Mouse (Mus musculus): ENCODE data around the gene Col1a1.
A peak's percentile ranks its signal among the peaks of the same experiment; 100 is the strongest.
"Not testable (repeated sequence)": the region's sequence is repeated elsewhere in the genome, so short reads cannot be mapped to it uniquely, and the experiment has no call there.

Col1a1 gene

DNA sequence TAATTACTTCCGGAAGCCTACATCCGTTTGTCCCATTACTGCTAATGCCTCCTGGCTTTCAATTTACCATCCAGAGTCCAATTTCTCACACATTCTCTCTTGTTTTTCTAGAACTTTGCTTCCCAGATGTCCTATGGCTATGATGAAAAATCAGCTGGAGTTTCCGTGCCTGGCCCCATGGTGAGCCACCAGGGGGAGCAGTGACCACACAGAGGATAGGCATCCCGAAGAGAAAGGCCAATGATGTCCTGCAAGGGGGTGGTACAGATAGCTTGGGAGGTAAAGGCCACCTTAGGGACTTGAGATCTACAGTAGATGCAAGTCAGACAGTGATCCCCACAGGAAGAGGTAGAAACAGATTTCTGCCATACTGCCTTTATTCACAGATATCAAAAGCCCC is 3.3 kb downstream of the Col1a1 start:
- DNase-seq: peak; percentile 56

DNA sequence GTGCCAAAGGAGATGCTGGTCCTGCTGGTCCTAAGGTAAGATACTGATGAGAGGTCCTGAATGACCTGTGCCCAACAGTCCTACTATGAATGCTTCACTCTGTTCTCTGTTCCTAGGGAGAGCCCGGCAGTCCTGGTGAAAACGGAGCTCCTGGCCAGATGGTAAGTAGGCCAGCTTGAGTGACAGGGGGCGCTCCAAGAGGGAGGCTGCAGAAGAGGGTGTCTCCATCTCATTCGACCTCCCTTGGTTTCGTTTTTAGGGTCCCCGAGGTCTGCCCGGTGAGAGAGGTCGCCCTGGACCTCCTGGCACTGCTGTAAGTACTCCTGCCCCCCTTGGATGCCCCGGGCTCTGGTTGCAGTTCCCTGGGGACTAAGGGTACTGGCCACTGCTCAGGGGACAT is 5.1 kb downstream of the Col1a1 start:
- no peak for DNase-seq

DNA sequence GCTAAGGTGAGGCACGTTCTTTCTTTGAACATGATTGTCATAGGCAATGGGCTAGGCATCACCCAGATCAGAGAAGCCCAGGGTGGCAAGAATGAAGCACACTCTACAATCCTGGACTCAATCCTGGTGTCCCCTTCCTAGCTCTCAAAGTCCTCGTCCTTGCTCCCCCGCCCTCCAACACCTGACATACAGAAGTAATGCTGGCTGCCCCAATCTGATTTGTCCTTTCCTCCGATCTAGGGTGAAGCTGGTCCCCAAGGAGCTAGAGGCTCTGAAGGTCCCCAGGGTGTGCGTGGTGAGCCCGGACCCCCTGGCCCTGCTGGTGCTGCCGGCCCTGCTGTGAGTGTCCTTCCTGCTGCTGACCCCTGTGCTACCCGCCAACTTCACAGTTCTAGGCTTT is 5.8 kb downstream of the Col1a1 start:
- DNase-seq: no peak

DNA sequence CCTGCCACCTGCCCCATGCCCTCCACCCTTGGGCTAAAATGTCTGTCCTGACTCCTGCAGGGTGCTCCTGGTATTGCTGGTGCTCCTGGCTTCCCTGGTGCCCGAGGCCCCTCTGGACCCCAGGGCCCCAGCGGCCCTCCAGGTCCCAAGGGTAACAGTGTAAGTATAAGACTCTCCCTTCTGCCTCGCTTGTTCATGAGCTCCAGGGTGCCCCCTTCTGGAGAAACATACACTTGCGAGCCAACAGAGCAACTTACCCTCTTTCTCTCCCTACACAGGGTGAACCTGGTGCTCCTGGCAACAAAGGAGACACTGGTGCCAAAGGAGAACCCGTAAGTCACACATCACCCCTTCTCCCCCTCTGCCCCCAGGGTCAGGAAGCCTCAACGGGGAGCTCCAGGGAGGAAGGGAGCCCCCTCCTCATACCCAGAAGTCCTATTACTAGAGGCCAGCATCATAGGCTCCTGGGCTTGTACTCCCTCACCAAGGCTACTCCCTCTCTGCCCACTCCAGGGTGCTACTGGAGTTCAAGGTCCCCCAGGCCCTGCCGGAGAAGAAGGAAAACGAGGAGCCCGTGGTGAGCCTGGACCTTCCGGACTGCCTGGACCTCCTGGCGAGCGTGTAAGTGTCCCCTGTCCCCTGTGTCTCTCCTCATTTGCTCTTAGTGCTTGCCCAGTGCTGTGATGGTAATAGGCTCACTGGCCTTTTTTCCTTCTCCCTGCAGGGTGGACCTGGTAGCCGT is 6.4 kb downstream of the Col1a1 start:
- no peak for DNase-seq

DNA sequence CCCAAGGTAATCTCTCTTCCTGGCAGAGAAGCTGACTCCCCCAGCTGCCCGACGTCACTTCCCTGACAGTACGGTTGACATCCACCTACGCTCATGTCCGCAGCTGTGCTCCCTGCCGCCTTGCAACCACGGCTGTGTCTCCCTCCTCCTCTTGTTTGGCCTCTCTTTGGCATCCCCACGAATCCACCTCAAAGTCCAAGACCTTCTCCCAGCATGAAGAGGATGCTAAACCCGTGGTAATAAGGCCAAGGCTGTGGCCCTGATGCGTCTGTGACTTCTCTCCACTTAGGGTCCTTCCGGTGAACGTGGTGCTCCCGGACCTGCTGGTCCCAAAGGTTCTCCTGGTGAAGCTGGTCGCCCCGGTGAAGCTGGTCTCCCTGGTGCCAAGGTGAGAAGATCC is 7.0 kb downstream of the Col1a1 start:
- no peak for DNase-seq

DNA sequence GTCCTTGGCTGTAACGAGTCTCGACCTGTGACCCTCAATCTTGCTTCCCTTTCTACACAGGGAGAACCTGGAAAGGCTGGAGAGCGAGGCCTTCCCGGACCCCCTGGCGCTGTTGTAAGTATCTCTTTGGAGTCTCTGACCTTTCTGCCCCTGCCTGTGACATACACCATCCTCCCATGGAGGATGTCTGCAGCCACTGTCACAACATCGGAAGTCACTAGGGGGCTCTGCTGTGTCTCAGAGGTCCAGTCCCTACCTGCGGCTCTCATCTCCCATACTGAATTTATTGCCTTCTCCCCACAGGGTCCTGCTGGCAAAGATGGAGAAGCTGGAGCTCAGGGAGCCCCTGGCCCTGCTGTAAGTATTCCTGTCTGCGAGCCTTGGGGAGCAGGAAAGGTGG is 8.3 kb downstream of the Col1a1 start:
- no peak for DNase-seq

DNA sequence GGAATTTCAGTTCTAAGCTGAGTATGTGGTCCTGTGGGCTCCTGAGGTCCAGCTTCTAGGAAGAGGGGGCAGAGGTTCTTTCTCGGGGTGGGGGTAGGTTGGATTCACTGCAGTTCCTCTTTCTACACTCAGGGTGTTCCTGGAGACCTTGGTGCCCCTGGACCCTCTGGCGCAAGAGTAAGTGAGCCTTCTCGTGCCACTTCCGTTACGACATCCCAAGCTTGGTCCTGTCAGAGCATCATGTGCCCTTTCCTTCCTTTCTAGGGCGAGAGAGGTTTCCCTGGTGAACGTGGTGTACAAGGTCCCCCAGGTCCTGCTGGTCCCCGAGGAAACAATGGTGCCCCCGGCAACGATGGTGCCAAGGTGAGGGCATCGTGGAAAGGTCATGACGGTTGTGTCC is 9.2 kb downstream of the Col1a1 start:
- no peak for DNase-seq

DNA sequence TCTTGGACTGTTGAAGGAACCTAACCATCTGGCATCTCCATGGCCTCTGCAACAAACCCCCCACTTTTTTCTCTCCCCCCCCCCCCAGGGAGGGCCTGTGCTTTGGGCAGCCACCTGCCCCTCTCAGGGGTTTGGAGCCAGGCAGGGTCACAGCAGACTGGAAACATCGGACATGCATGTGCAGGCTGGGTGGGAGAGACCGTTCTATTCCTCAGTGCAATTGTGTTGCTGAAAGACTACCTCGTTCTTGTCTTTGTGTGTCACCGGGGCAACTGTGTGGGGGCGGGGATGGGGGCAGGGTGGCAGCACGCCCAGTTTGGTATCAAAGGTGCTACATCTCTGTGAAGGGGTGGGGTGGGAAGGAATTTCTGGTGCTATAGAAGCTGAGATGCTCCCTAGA is 16.1 kb downstream of the Col1a1 start:
- no peak for DNase-seq

DNA sequence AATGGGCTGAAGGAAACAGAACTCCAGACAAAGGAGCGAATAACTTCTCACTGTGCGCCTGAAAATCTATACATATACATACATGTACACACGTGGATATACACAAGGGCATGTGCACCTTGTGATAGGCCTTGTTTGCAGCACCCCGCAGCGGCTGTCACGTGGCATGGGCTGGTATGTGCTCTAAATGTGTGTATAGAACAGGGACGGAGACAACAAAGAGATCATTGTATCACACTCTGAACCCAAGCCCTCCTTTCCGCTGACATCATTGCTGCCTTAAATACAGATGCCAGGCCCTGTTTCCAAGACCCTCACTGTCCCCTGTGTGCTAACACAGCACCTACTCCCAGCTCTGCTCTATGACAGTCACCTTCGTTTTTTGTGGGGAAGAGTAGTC is 19.1 kb downstream of the Col1a1 start:
- DNase-seq: no peak

DNA sequence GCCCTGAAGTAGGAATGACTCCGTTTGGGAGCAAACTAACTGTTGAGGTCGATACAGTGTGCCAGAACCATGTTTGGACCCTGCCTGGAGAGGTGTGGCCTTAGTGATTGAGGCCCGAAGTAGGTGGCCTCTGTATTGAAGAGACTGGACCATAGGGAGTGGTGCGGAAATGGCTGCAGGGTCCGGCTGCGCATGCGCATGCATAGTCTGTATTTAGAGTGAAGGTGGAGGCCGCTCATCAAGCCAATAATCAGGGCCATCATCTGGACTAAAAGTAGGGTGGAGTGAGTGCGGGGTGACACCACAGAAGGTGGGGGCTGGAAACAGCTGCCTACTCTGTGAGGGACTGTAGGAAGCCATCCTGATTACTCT is 21.7 kb downstream of the Col1a1 start:
- no peak for DNase-seq

DNA sequence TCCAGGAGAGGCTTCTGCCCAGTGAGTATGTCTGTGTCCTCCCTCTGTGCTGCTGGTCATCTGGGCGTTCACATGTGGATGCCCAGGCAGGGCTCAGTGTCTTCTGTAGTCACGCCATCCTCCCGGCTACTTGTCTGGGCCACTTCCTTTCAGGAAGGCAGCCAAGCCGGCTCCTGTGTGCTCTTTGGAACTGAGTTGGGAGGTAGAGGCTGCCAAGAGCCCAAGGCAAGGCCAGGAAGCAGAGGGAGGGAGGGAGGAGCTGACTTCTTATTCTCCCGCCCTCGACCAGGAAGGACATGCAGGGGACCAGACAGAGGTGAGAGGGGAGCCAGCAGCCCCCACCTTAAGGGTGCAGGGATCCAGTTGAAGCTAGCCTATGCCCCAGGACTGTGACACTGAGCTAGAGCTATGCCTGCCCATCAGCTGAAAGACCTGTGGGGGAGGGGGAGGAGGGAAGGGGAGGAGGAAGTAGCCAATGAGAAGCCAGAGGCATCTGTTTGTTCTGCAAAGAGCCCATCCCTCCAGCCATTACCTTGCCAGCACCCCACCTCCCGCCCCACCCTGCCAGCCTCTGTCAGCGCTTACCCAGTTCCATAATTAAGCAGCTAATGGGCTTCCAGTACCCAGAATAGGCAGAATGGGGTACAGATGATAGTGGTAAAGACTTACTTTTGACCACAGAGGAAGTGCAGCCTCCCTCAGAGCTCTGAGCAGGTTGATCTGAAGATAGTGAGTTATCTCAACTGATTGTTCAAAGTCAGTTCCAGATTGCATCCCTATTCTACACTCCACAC is 22.2 kb downstream of the Col1a1 start:
- peak; percentile 57 for DNase-seq

DNA sequence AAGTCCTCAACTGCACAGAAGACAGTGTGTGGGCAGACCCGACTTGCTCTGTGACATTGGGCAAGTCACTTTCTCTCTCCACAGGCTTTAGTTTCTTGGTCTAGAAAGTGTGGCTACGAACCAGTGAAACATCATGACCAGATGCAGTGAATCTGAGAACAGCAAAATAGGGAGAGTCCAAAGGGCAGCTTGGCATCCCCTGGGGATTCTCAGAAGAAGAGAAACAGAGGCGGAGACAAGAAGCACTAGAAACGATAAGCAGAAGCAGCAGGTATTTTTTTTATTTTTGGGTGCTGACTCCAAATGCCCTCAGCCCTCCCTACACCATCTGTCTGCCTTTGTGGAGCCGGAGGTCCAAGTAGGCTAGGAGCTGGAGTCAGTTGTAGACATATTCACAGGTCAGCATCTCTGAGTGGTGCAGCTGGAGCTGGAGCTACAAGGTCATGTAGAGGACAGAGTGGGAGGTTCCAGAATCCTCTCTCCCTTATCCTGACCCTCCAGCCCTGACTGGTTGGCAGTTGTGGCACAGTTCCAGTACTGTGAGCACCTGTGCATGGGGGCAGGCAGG is 26.6 kb downstream of the Col1a1 start:
- DNase-seq: no peak

DNA sequence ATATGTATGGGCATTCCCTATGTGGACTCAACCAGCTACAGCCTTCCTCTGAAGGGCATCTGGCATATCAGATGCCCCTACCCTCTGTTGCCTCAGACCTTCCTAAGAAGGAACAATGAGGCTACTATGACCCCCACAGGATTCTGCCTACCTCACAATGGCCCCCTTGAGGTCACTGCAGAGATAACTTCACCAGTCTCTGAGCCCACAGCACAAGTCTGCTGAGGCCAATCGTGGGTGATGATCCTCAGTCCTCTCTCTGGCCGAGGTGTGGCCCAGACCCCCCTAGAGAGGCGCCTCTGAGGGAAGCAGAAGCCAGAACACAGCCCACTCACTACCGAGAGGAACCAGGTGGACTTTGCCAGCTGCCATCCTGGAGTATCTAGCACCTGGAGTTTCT is 31.4 kb downstream of the Col1a1 start, which contains the start of gene Hils1:
TSS of gene Hils1 (plus strand) at position 175 of the 400 bp plus-strand sequence.
- DNase-seq: no peak

DNA sequence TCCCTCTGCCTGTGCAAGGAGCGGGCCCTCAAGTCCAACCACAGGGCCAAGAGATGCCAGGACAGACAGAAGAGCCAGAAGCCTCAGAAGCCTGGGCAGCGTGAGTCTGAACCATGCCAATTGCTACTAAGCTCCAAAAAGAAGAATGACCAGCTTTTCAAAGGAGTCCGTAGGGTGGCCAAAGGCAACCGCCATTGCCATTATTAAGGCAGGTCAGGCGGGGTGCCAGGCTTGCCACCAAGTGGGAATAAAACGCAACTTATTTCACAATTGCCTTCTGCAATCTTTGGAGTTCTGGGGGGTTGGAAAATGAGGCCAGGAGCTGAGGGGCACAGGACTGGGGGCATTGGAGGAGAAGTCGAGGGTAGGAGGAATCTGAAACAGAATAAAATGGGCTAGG is 32.2 kb downstream of the Col1a1 start:
- DNase-seq: no peak

DNA sequence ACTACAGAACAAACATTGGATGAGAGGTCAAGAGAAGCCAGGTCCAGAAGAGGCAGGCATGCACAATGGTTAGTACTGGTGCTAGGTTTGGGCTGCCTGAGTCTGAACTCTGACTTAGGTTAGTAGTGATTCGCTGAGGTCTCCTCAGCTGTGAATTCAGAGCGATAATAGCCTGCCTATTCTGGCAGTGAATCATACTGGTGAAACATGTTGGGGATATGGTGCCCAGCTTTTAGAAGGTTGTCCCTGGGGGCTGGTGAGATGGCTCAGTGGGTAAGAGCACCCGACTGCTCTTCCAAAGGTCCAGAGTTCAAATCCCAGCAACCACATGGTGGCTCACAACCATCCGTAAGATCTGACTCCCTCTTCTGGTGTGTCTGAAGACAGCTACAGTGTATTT is 33.7 kb downstream of the Col1a1 start:
- DNase-seq: not testable (repeated sequence)

DNA sequence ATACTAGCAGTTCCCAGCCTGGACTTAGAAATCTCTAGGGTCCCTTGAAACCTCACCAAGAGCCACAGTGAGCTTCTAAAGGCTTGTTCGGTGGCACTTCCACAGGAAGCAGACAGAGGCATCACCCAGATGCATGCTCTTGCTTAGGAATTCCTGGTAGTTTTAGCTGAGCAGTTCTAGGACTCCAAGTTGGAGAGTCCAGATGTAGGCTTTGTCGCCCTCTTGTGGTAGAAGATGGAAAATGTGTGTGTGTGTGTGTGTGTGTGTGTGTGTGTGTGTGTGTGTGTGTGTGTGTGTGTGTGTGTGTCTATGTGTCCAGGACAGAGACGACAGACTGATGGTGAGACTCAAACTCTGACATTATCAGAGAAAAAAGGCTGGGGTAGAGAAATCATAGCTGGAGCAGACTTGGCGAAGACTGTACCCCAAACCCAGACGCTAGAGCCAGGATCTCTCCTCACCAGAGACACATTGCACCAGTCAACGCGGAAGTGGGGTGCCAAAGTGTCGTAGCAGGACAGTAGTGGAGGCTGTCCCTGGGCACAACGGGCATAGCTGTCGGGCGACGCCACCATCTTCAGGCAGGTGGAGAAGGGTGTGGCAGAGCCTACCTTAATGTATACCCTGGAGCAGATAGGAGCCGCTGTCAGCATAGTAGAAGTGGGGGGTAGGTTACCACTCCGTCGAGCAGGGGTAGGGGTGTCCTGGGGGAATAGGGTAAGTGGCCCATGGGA is 34.4 kb downstream of the Col1a1 start:
- DNase-seq: peak; percentile 65

DNA sequence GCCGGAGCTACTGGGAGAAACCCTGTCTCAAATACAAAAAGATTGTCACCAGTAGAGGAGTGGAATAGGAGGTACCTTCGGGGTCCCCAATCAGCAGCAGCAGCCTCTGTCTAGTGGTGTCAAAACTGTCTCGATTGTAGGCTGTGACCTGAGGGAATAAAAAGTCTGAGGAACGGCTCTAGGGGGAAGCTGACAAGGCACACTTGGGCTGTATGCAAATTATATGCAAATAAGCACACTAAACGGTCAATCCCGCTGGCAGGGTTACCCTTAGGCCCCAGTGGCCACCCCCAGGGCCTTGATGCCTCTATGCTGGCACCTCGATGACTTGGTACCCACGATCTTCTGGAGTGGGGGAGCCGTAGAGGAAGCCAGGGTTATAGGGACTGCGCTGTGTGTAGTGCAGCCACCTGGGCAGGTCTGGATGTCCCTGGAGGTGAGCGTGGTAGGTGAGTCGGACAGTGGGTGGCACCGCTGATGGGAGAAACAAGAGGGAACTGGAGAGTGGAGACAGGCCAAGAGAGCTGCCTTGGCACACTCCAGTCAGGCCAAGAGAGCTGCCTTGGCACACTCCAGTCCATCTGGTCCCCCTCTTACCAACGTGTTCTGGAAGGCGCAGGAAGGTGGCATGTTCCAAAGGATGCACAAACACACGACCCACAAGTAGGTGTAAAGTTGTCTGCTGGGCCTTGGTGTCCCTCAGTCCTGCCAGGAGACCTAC is 36.0 kb downstream of the Col1a1 start:
- no peak for DNase-seq

DNA sequence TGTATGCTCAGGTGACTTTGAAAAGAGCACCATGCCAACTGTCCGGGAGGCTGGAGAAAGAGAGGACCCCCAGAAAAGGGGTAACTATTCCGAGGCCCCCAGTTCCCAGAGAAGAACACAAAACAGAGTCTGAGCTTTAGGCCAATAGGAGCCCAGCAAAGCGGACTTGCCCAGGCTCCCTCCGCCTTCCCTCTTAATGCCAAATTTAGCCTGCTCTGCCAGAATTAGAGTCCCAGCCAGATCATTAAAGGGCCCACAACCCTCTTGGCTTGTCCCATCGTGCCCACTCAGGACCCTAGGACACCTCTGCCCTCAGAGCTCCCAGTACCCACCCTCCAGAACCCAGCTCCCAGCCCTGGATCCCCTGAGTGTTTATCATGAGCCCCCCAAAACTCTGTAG is 36.9 kb downstream of the Col1a1 start:
- no peak for DNase-seq

DNA sequence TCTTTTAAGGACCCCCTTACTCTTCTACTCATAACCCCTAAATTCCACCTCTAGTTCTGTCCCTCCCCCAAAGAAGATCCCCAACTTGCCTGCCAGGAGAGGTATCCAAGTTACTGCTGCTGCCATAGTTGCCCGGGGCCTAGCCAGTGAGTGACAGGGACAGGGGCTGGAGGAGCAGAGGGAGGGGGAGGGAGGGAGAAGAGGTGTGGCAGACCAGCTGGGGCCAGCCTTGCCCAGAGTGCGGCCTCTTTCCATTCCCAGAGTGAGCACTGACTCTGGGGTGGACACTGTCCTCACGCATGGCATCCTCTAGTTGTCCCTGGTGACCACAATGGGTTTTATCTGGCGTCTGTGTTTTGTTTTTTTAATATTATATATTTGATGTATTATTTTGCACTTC is 37.3 kb downstream of the Col1a1 start:
- no peak for DNase-seq

DNA sequence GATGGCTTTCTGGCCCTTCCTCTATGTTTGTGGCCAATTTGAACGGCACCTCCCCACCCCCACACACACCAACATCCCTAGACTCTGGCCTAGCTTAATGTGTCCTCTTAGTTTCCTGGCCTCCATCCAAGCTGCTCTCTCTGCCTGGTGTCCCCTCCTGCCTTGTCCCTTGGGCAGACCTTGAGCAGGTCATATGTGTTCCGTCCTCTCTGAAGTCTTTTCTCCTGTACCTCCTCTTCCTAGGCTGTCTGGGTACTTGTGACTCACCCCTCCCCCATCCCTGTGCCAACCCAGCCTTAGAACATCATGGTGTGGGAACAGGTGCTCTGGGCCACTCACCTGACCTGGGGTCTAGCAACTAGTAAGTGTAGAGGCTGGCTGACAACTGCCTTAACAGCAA is 38.9 kb downstream of the Col1a1 start:
- no peak for DNase-seq

DNA sequence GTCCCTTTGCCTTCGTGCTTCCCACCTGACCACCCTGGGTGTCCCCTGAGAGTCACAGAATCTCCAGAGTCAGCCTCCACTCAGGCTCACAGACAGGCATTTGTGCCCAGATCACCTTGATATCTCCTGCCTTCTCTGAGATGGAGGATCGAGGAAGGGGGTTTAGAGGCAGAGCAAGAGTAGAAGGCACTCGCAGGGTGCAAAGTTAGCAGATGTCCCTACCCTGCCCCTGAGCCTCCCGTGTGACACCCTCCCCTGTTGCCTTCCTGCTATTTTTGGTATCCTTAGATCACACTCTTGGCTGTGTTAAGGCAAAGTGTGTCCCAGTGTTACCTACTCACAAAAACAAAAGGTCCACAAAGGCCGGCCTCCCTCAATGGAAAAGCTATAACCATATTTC is 40.2 kb downstream of the Col1a1 start, which contains the start of gene Sgca:
TSS of gene Sgca (minus strand) at position 129 of the 400 bp plus-strand sequence.
- no peak for DNase-seq

DNA sequence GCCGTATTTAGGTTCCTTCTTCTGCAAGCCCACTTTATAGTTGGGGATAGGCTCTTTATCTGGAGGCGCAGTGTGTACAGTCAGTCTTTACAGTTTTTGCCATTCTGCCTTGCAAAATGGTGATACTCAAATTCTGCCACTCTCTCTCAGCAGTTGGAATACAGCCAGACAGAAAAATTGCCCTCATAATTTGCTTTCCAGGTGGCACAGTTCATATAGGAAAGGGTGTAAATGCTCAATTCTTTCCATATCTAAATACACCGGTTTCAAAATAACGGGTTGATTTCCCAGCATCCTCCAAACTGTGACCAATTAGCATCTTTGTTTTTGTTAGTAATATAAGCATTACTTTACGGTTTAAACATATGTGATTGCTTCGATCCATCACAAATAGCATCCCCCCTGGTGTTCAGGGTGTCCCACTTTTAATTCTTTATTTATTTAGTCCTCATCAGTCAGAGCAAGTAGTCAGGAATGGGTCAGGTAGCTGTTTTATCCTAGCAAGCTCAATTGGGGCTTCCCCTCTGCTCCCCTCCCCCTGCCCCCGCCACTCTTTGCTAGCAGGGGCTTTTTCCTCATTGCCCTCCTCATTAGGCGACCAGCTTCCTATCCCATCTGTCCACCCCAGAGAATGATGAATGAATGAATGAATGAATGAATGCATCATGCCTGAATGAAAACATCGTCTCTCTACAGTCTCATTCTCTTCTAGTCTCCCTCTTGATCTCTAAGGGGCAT is 42.3 kb downstream of the Col1a1 start:
- no peak for DNase-seq
